Mouse (Mus musculus): ENCODE measurements around the gene Kif14. TPM values are rescaled to one million over a fixed set of nuclear protein-coding genes. Genes with fewer than 3 reads are reported as not detected.

The Kif14 gene
- polyA plus RNA-seq, 1 experiment: 2.2 TPM

DNA sequence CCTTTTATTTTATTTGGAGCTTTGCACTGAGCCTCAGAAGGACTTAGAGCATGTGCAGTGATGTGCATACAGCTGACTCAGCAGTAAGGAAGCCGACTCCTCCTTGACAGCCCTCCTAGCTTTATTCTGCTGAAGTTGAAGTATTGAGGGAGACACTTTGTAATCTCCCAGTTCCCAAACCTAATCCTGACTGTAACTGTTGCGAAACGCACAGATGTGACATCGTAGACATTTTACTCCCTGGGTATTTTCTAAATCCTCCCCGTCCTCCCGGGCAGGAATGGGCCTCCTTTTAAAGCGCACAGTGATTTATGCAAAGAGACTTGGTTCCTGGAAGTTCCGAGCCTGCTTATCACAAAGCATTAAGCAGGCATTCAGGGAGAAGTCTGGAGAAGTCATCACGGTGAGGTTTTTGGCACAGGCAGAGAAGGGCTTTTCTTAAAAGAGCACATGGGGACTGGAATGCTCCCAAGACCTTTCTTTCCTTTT, 74.3 kb downstream of the Kif14 start:
- Histone ChIP-seq H3K27ac (ENCODE audit: control insufficient read depth, insufficient read depth, low read depth, low read length) (no peak overlapping the region), H3K4me1 (ENCODE audit: control insufficient read depth, insufficient read depth, low read length) (no peaks in the 10 kb centered on the region), H3K4me3 (ENCODE audit: control insufficient read depth, low read depth, low read length) (no peak overlapping the region), H3K27me3 (ENCODE audit: control insufficient read depth, insufficient read depth, low read length) (no peaks in the 10 kb centered on the region), H3K36me3 (ENCODE audit: control insufficient read depth, insufficient read depth, low read length) (no peaks in the 10 kb centered on the region)
- no peak for TF ChIP-seq CTCF (IDR thresholded peaks at IDR 0.05; ENCODE audit: control insufficient read depth, insufficient read depth, insufficient replicate concordance, low read depth, low read length)
- no peak for TF ChIP-seq POLR2A (IDR thresholded peaks at IDR 0.05; ENCODE audit: control insufficient read depth, low read depth, low read length)

DNA sequence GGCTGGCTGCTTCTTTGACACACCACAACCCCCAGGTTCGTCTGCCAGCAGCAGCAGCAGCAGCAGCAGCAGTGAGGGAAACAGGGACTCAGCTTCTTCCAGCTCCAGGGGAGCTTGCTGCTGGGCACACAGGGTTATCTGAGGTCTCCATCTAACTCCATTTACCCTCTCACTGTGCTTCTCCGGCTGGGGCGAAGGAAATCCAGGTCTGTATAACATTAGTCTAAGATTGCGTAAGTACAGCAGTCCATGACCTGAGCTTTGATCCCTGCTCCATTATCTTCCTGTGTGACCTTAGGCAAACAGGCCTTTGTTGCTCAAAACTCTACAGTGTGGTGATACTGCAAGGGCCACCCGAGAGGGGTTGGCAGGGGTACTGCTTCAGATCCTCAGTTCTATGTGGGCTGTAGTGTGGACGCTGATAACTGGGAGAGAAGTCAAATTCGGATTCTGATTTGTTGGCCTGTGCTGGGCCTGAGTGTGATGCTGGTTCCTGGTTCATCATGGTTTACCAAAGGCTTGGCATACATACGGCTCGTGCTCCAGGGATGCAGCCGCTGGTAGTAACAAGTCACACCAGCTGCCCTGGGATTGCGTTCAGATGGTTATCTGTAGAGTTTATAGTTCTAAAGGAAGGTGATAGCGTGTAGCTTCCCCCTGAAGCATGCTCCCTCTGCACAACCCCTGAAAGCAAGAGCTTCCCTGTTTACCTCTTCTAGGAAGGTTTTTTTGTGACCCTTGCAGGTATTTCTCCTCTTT, 75.7 kb downstream of the Kif14 start:
- Histone ChIP-seq H3K27ac (ENCODE audit: control insufficient read depth, insufficient read depth, low read depth, low read length) (no peak overlapping the region), H3K27me3 (ENCODE audit: control insufficient read depth, insufficient read depth, low read length) (no peaks in the 10 kb centered on the region), H3K36me3 (ENCODE audit: control insufficient read depth, insufficient read depth, low read length) (no peaks in the 10 kb centered on the region), H3K4me3 (ENCODE audit: control insufficient read depth, low read depth, low read length) (no peak overlapping the region), H3K4me1 (ENCODE audit: control insufficient read depth, insufficient read depth, low read length) (no peaks in the 10 kb centered on the region)
- no peak for TF ChIP-seq CTCF (IDR thresholded peaks at IDR 0.05; ENCODE audit: control insufficient read depth, insufficient read depth, insufficient replicate concordance, low read depth, low read length)
- no peak for TF ChIP-seq POLR2A (IDR thresholded peaks at IDR 0.05; ENCODE audit: control insufficient read depth, low read depth, low read length)

DNA sequence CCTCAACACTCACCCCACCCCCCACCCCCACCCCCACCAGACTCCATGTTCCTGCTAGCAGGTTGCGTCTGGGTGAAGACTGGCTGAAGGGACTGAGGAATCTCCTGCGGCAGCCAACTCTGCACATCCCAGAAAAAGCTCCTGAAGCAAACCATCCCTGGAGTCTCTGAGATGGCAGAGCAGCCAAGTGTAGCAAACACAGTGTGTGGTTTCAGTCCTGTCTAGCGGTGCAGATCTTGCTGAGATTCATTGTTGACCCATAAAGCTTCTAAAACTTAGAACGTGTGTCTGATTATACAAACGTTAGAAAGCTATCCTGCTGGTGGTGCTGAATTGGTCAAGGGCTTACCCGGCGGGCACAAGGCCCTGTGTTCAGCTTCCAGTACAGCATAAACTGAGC, 77.8 kb downstream of the Kif14 start:
- TF ChIP-seq CTCF (IDR thresholded peaks at IDR 0.05; ENCODE audit: control insufficient read depth, insufficient read depth, insufficient replicate concordance, low read depth, low read length) (no peak), POLR2A (IDR thresholded peaks at IDR 0.05; ENCODE audit: control insufficient read depth, low read depth, low read length) (no peak)
- Histone ChIP-seq H3K4me3 (ENCODE audit: control insufficient read depth, low read depth, low read length) (no peak overlapping the region), H3K27me3 (ENCODE audit: control insufficient read depth, insufficient read depth, low read length) (no peaks in the 10 kb centered on the region), H3K36me3 (ENCODE audit: control insufficient read depth, insufficient read depth, low read length) (no peaks in the 10 kb centered on the region), H3K4me1 (ENCODE audit: control insufficient read depth, insufficient read depth, low read length) (no peaks in the 10 kb centered on the region), H3K27ac (ENCODE audit: control insufficient read depth, insufficient read depth, low read depth, low read length) (no peak overlapping the region)

DNA sequence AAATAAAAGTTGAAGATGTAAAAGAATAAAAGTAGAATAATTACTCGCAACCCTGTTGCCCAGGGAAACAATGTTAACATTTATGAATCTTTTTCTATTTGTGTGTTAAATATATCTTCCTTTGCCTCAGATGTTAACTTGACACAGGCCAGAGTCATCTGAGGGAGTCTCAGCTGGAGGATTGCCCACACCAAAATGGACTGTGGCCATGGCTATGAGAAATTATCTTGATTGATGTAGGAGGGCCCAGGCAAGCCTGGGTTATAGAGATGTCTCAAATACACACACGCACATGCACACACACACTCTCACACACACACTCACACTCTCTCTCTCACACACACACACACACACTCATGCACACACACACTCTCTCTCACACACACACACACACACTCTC, 80.9 kb downstream of the Kif14 start:
- no peaks in the 10 kb centered on the region for H3K4me1 ChIP-seq (ENCODE audit: control insufficient read depth, insufficient read depth, low read length)
- TF ChIP-seq CTCF (IDR thresholded peaks at IDR 0.05; ENCODE audit: control insufficient read depth, insufficient read depth, insufficient replicate concordance, low read depth, low read length) (no peak), POLR2A (IDR thresholded peaks at IDR 0.05; ENCODE audit: control insufficient read depth, low read depth, low read length) (no peak)
- H3K27me3 ChIP-seq (ENCODE audit: control insufficient read depth, insufficient read depth, low read length): no peaks in the 10 kb centered on the region
- no peaks in the 10 kb centered on the region for H3K36me3 ChIP-seq (ENCODE audit: control insufficient read depth, insufficient read depth, low read length)
- H3K27ac ChIP-seq (ENCODE audit: control insufficient read depth, insufficient read depth, low read depth, low read length): no peak overlapping the region
- no peak overlapping the region for H3K4me3 ChIP-seq (ENCODE audit: control insufficient read depth, low read depth, low read length)

DNA sequence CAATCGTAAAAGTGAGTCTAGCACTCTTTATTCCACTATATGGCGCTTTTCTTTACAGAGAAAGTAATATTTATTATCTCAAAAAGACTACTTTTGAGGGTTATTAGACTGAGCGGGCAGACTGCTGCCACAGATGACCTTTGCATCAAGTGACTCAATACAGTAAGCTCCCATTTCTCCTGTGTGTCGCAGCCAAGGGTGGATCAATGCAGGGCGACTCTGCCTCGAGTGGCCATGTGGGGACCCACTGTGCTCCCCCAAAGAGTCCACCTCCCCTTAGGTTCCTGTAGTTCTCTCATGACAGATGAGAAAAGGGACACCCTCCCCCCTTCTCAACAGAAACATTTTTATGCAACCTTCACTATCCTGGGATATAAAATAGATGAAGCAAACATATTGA, 84.1 kb downstream of the Kif14 start:
- H3K4me1 ChIP-seq (ENCODE audit: control insufficient read depth, insufficient read depth, low read length): no peaks in the 10 kb centered on the region
- H3K36me3 ChIP-seq (ENCODE audit: control insufficient read depth, insufficient read depth, low read length): no peaks in the 10 kb centered on the region
- TF ChIP-seq POLR2A (IDR thresholded peaks at IDR 0.05; ENCODE audit: control insufficient read depth, low read depth, low read length) (no peak), CTCF (IDR thresholded peaks at IDR 0.05; ENCODE audit: control insufficient read depth, insufficient read depth, insufficient replicate concordance, low read depth, low read length) (no peak)

DNA sequence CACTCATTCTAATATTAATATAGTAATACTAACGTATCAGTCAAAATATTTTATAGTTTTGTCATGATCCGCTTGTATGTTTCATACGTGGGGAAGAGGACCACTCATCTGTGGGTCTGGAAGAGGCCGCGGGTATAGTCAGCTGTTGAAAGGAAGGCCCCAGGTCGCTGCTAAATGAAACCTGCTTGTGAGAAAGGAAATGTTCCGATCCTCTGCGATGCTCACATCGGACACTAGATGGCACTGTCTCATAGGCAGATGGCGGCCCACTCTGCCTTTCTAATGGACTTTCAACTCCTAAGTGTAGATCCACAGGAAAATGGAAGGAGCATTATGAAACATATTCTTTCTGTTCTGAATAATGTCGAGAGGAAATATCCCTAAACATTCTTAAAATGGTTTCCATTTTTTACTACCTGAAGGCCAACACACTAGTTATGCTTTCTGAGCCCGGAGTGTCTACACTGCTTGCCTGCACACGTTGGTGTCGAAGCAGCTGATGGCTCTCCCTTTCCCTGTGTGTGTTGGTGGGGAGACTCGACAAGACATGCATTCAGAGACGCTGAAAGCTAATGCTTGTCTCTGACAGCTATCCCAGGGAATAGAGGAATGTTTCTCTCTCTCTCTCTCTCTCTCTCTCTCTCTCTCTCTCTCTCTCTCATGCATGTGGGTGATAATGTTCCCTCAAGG, 84.9 kb downstream of the Kif14 start:
- TF ChIP-seq CTCF (IDR thresholded peaks at IDR 0.05; ENCODE audit: control insufficient read depth, insufficient read depth, insufficient replicate concordance, low read depth, low read length) (peak; percentile 90; the same call in 1 of the 2 replicates), POLR2A (IDR thresholded peaks at IDR 0.05; ENCODE audit: control insufficient read depth, low read depth, low read length) (no peak)
- Histone ChIP-seq H3K36me3 (ENCODE audit: control insufficient read depth, insufficient read depth, low read length) (no peaks in the 10 kb centered on the region), H3K27ac (ENCODE audit: control insufficient read depth, insufficient read depth, low read depth, low read length) (no peak overlapping the region), H3K4me1 (ENCODE audit: control insufficient read depth, insufficient read depth, low read length) (no peaks in the 10 kb centered on the region), H3K4me3 (ENCODE audit: control insufficient read depth, low read depth, low read length) (no peak overlapping the region), H3K27me3 (ENCODE audit: control insufficient read depth, insufficient read depth, low read length) (no peaks in the 10 kb centered on the region)

More for the DNA sequence above, 84.1 kb downstream of the Kif14 start:
- Histone ChIP-seq H3K27ac (ENCODE audit: control insufficient read depth, insufficient read depth, low read depth, low read length) (no peak overlapping the region), H3K27me3 (ENCODE audit: control insufficient read depth, insufficient read depth, low read length) (no peaks in the 10 kb centered on the region), H3K4me3 (ENCODE audit: control insufficient read depth, low read depth, low read length) (no peak overlapping the region)

DNA sequence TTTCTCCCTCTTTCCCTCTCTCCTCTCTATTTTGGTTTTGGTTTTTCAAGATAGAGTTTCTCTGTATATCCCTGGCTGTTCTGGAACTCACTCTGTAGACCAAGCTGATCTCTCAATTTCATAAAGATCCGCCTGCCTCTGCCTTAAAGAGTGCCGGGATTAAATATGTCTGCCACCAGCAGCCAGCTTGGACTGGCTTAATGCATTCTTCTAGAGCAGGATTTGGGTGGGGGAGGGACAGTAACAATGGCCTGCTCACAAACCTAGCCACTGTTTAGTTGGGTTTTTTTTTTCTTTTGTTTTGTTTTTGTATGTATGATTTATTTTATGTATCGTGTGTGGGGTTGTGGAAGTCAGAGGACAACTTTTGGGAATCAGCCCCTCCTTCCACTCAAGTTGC, 88.5 kb downstream of the Kif14 start:
- TF ChIP-seq CTCF (IDR thresholded peaks at IDR 0.05; ENCODE audit: control insufficient read depth, insufficient read depth, insufficient replicate concordance, low read depth, low read length): no peak
- TF ChIP-seq POLR2A (IDR thresholded peaks at IDR 0.05; ENCODE audit: control insufficient read depth, low read depth, low read length): no peak

More for the DNA sequence above, 88.5 kb downstream of the Kif14 start:
- no peaks in the 10 kb centered on the region for H3K27me3 ChIP-seq (ENCODE audit: control insufficient read depth, insufficient read depth, low read length)
- H3K27ac ChIP-seq (ENCODE audit: control insufficient read depth, insufficient read depth, low read depth, low read length): no peak overlapping the region
- H3K4me3 ChIP-seq (ENCODE audit: control insufficient read depth, low read depth, low read length): no peak overlapping the region
- no peaks in the 10 kb centered on the region for H3K36me3 ChIP-seq (ENCODE audit: control insufficient read depth, insufficient read depth, low read length)
- H3K4me1 ChIP-seq (ENCODE audit: control insufficient read depth, insufficient read depth, low read length): peaks cover 2% of the 10 kb centered on the region; the same call in 1 of the 2 replicates

Measured in testis, adult 2 months (tissue).